Comparison of ENCODE assay signal across 27 mouse cellular contexts in the genomic region with DNA sequence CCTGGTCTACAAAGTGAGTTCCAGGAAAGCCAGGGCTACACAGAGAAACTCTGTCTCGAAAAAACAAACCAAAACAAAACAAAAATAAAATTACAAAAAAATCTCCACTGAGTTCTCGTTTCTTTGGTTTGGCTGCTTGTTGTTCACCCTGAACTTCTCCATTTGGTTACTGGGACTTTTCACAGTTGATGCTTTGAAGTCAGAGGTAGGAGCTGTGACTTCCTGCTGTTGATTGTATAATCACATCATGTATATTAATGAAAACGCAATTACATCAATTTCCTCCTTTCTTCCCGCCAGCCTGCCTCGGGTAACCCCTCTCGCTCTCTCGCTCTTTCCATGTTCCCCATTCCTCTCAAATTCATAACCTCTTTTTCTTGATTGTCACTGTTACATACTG. TPM values are rescaled to one million over a fixed set of nuclear protein-coding genes. Genes with fewer than 3 reads are reported as not detected.
A peak's percentile ranks its signal among the peaks of the same experiment; 100 is the strongest.
DNase-seq lines count a peak whose midpoint lies in the region; ATAC-seq and TF ChIP-seq lines count a peak whose summit lies in the region.
"Had no signal": no experiment of that assay in that cellular context is flagged by ENCODE, and none has a peak within 500 bp of the region (broad histone marks: within the 10 kb centered on the region; RNA-seq: fewer than 3 reads in every experiment).

No protein-coding gene starts in this region.

- TF ChIP-seq EP300 in lung, postnatal 0 days (IDR thresholded peaks at IDR 0.05) = no peak

- H3K27me3 ChIP-seq in lung, postnatal 0 days (replicated peaks; ENCODE audit: insufficient read depth, low read length) = no peaks in the 10 kb centered on the region
- no peaks in the 10 kb centered on the region for H3K27me3 ChIP-seq in midbrain, embryonic 13.5 days
- no peaks in the 10 kb centered on the region for H3K27me3 ChIP-seq in midbrain, embryonic 11.5 days (ENCODE audit: control insufficient read depth, insufficient read depth, low read length)
- H3K27me3 ChIP-seq: forebrain, embryonic 13.5 days; heart, embryonic 13.5 days; limb, embryonic 13.5 days; liver, embryonic 13.5 days; neural tube, embryonic 13.5 days had no signal

- ATAC-seq in common myeloid progenitor, adult 5-6 weeks (replicated peaks; ENCODE audit: low read depth, poor library complexity, severe bottlenecking) = peak; percentile 81
- peak; percentile 92 for ATAC-seq in megakaryocyte, adult 5-6 weeks (ENCODE audit: poor library complexity, severe bottlenecking)
- ATAC-seq in lung, postnatal 0 days = no peak
- no peak for ATAC-seq in midbrain, embryonic 13.5 days
- no peak for ATAC-seq in midbrain, embryonic 11.5 days (ENCODE audit: low FRiP score)
- ATAC-seq: forebrain, embryonic 13.5 days; hindbrain, embryonic 16.5 days; intestine, embryonic 16.5 days had no signal

- DNase-seq in 416B (ENCODE audit: low read depth) = peak; percentile 28
- peak; percentile 45 for DNase-seq in A20 (ENCODE audit: low read depth, low spot score)
- no peak for DNase-seq in left cerebral cortex, postnatal 25 days (ENCODE audit: low spot score in 2 of 2)
- DNase-seq in lung, postnatal 0 days (ENCODE audit: low spot score) = no peak
- DNase-seq in midbrain, embryonic 11.5 days (ENCODE audit: low spot score, missing footprints) = no peak
- DNase-seq: adrenal gland, postnatal 25 days; cerebellum, adult 18-20 months; cerebellum, postnatal 14 days; gastrocnemius, postnatal 25 days; heart, postnatal 10 days; kidney, adult 9 months; kidney, postnatal 10 days; liver, embryonic 13.5 days; lung, adult 2 months; lung, postnatal 14 days; right cerebral cortex, postnatal 14 days; thymus, postnatal 14 days had no signal

- H3K4me1 ChIP-seq in lung, postnatal 0 days (ENCODE audit: insufficient read depth, low read depth, low read length) = 0 out of 2 replicates have a peak, but pooled peaks cover 5% of the 10 kb centered on the region
- peaks cover 7% of the 10 kb centered on the region; the same call in 1 of the 2 replicates for H3K4me1 ChIP-seq in midbrain, embryonic 13.5 days (replicated peaks)
- H3K4me1 ChIP-seq in midbrain, embryonic 11.5 days (ENCODE audit: control insufficient read depth, insufficient read depth, low read length) = no peaks in the 10 kb centered on the region

- H3K9me3 ChIP-seq in lung, postnatal 0 days (ENCODE audit: low read length) = no peaks in the 10 kb centered on the region
- no peaks in the 10 kb centered on the region for H3K9me3 ChIP-seq in midbrain, embryonic 13.5 days
- no peaks in the 10 kb centered on the region for H3K9me3 ChIP-seq in midbrain, embryonic 11.5 days (ENCODE audit: control insufficient read depth, low read length)
- H3K9me3 ChIP-seq: forebrain, embryonic 13.5 days; heart, embryonic 13.5 days; limb, embryonic 13.5 days; liver, embryonic 13.5 days; neural tube, embryonic 13.5 days had no signal

- no peak for TF ChIP-seq CTCF in lung, postnatal 0 days (IDR thresholded peaks at IDR 0.05)

- 69% methylated on average over 7 of the region's 7 CpGs for WGBS in lung, postnatal 0 days
- 80% methylated on average over 7 of the region's 7 CpGs for WGBS in midbrain, embryonic 13.5 days
- 86% methylated on average over 7 of the region's 7 CpGs for WGBS in midbrain, embryonic 11.5 days

- H3K27ac ChIP-seq in lung, postnatal 0 days (ENCODE audit: low read length) = no peak overlapping the region
- H3K27ac ChIP-seq in midbrain, embryonic 13.5 days = no peak overlapping the region
- H3K27ac ChIP-seq in midbrain, embryonic 11.5 days (ENCODE audit: low read depth, low read length) = no peak overlapping the region
- H3K27ac ChIP-seq: forebrain, embryonic 13.5 days; heart, embryonic 13.5 days; limb, embryonic 13.5 days; liver, embryonic 13.5 days; midbrain, embryonic 10.5 days; neural tube, embryonic 13.5 days had no signal

- H3K36me3 ChIP-seq in lung, postnatal 0 days (ENCODE audit: insufficient read depth, low read length) = 0 out of 2 replicates have a peak, but pooled peaks cover 5% of the 10 kb centered on the region
- peaks cover 5% of the 10 kb centered on the region for H3K36me3 ChIP-seq in midbrain, embryonic 13.5 days
- peaks cover 6% of the 10 kb centered on the region for H3K36me3 ChIP-seq in midbrain, embryonic 11.5 days (ENCODE audit: control insufficient read depth, insufficient read depth, low read length)

- no peak overlapping the region for H3K4me2 ChIP-seq in lung, postnatal 0 days (replicated peaks; ENCODE audit: low read depth, low read length)
- no peak overlapping the region for H3K4me2 ChIP-seq in midbrain, embryonic 13.5 days (replicated peaks)
- H3K4me2 ChIP-seq in midbrain, embryonic 11.5 days = no peak overlapping the region
- H3K4me2 ChIP-seq: forebrain, embryonic 13.5 days; heart, embryonic 13.5 days; limb, embryonic 13.5 days; liver, embryonic 13.5 days; neural tube, embryonic 13.5 days had no signal

- intact Hi-C loops in left cerebral cortex, postnatal 25 days (cut with DNase I) = no loop called here

- H3K4me3 ChIP-seq in lung, postnatal 0 days (ENCODE audit: low read depth, low read length) = no peak overlapping the region
- H3K4me3 ChIP-seq in midbrain, embryonic 13.5 days (replicated peaks) = no peak overlapping the region
- no peak overlapping the region for H3K4me3 ChIP-seq in midbrain, embryonic 11.5 days (ENCODE audit: low read depth, low read length)
- H3K4me3 ChIP-seq: forebrain, embryonic 13.5 days; heart, embryonic 13.5 days; limb, embryonic 13.5 days; liver, embryonic 13.5 days; midbrain, embryonic 10.5 days; neural tube, embryonic 13.5 days had no signal

- H3K9ac ChIP-seq in lung, postnatal 0 days (replicated peaks; ENCODE audit: low read depth) = no peak overlapping the region
- no peak overlapping the region for H3K9ac ChIP-seq in midbrain, embryonic 13.5 days (replicated peaks)
- no peak overlapping the region for H3K9ac ChIP-seq in midbrain, embryonic 11.5 days (ENCODE audit: low read length)
- H3K9ac ChIP-seq: forebrain, embryonic 13.5 days; heart, embryonic 13.5 days; limb, embryonic 13.5 days; liver, embryonic 13.5 days; neural tube, embryonic 13.5 days had no signal

RNA-seq across cellular contexts. Expression of gene Cyfip1, which starts 26.7 kb away (rescaled TPM):
- total RNA-seq in common myeloid progenitor, adult 5-6 weeks (2017) = 45.0 and 59.6 TPM in 2 replicates
- total RNA-seq in megakaryocyte, adult 5-6 weeks (2015) = 76.6 and 82.8 TPM in 2 replicates
- total RNA-seq in megakaryocyte, adult 5-6 weeks (2017) = 96.2 and 100 TPM in 2 replicates
- 10 to 100 TPM; 66.7 to 73.1 TPM for total RNA-seq in left cerebral cortex, postnatal 25 days (2021)
- polyA plus RNA-seq in lung, postnatal 0 days (2015; fragmentation: Nextera tagmentation; extraction: Ambion mirVana) = 81.4 and 90.7 TPM in 2 replicates
- 52.8 and 56.3 TPM in 2 replicates for polyA plus RNA-seq in midbrain, embryonic 13.5 days (2015; fragmentation: Nextera tagmentation; extraction: Ambion mirVana)
- polyA plus RNA-seq in midbrain, embryonic 11.5 days (2014; fragmentation: Nextera tagmentation; extraction: Ambion mirVana) = 80.6 and 81.4 TPM in 2 replicates

Comparison
In these comparisons a context has a peak if more than half of its experiments do, and no peak if none do; other contexts are left out.
1. DNase-seq: peak in 416B (single experiment) and A20 (single experiment); none in left cerebral cortex, postnatal 25 days (0 of 2), lung, postnatal 0 days (single experiment) and midbrain, embryonic 11.5 days (single experiment).
2. ATAC-seq: peak in common myeloid progenitor, adult 5-6 weeks (single experiment) and megakaryocyte, adult 5-6 weeks (single experiment); none in lung, postnatal 0 days (single experiment), midbrain, embryonic 13.5 days (single experiment) and midbrain, embryonic 11.5 days (single experiment).